Mouse (Mus musculus) lung, adult 2 months (tissue): ENCODE data around the gene Ppm1h.

ENCODE experiments used
- CTCF ChIP-seq: fragments of 200-500 bp; IDR thresholded peaks from 2 replicates; pipeline ENCODE4 v1.5.1; 2011; ENCODE audit warnings: mild to moderate bottlenecking, low read length, control low read depth; ENCODE audit not compliant: insufficient read depth
- POLR2A ChIP-seq: fragments of 200-500 bp; IDR thresholded peaks from 2 replicates; pipeline ENCODE4 v1.6.1; 2011; ENCODE audit warnings: low read depth, mild to moderate bottlenecking, control low read depth, low read length, borderline replicate concordance; ENCODE audit errors: extremely low read depth

DNA sequence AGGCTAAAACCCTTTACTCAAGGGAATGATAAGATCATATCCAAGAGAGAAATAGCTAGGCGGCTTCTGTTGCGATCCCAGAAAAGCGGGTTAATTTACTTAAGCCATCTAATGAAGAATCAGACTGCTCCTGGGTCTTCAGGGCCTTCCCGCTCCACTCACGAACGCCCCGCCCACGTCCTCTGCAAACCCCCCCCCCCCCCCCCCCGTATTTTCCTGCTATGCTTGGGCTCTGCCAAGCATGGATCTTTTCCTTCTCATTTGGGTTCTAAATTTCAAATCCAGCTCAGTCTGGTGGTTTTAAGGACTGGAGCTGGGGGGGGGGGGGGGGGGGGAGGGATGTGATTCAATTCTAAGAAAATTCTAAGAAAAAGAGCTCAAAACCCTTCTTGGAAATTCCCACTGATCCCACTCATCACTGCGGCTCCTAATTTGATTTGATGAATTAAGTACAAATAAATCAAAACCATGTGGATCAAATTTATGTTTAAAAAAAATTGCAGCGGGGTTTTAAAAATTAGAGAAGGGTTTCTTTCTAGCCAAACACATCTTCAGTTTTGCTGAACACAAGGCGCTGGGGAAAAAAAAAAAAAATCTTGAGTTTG is 233.6 kb downstream of the Ppm1h start:
- no peak for TF ChIP-seq CTCF
- no peak for TF ChIP-seq POLR2A
